Mouse (Mus musculus) spleen, postnatal 0 days (tissue): ENCODE data around the gene Slc17a4. TPM values are rescaled to one million over a fixed set of nuclear protein-coding genes. Genes with fewer than 3 reads are reported as not detected.

ENCODE experiments used
- polyA plus RNA-seq: library from polyadenylated mRNA; unstranded; fragments of >200 nt; fragmentation: Nextera tagmentation; extraction: Ambion mirVana; gene quantifications from 2 replicates; pipeline ENCODE4 v1.2.1, GENCODE M21; 2015

Gene Slc17a4
- 0.16 TPM in 2 replicates for polyA plus RNA-seq

DNA sequence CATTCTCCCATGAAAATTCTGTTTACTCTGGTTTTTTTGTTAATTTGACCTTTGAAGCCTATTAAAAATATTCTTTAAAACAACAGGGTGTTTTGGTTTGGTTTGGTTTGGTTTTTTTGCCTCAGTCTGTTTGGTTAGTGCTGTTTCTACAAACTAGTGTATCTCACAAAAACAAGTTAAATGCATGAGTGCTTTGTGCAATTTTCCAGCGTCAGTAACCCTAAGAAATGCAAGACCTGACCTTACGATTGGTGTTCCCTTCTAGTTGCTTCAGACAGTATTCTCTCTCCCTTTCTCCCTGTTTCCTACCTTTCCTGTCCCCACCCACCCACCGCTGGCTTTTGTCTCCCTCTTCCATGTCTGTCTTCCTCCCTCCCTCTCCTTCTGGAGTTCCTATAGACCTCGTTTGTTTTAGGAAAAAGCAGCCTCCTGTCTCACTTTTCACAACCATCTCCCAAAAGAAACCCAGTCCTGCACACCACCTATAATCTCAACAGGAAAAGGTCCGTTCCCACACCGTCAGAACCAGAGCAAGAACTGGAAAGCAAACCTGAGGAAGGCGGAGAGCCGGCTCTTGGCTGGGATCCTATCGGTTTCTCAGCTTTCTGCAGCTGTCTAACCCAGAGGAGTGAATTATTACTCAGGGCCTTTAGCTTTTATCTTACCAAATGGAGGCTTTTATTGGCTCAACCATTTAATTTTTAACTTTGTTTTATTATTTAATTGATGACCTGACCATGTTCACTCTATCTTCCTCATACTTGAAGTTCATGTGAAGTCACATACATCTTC is at the start of gene Slc17a4:
Gene Slc17a4 (minus strand): TSS at position 634 of the 792 bp plus-strand sequence.

DNA sequence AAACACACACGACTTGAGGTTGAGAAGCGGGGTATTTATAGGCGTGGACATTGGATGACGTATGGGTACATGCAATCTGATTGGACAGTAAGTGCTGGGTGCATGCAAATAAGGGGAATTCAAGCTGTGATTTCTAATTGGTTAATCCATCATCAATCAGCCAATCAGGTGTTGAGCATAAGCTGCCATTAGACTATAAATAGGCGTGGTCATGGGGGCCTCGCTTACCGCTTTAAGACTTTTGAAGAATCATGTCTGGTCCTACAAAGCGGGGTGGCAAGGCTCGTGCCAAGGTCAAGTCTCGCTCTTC is 19.4 kb upstream of the Slc17a4 start, which contains the start of gene Hist1h2aa:
Gene Hist1h2aa (plus strand): TSS at position 252 of the 310 bp plus-strand sequence.

DNA sequence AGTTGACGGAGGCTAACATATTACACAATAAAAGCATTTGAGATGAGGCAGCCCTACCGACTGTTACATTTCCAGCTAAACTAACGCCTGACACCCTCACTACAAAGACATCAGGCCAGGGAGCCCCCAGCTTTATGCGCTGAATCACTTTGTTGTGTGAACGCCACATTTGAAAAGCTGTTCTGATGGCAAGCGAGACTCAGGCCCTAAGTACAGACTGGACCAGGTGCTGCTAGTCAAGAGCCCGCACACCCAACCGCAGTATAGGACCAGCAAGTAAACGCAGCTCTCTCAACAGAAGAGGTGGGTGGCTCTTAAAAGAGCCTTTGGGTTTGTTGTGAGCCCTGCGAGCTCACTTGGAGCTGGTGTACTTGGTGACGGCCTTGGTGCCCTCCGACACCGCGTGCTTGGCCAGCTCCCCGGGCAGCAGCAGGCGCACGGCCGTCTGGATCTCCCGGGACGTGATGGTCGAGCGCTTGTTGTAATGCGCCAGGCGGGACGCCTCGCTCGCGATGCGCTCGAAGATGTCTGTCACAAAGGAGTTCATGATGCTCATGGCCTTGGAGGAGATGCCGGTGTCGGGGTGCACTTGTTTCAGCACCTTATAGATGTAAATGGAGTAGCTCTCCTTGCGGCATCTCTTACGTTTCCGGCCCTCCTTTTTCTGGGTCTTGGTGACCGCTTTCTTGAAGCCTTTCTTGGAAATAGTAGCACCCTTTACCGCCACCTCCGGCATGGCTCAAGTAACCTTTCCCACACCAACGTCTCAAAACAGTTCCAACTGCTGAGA is 18.8 kb upstream of the Slc17a4 start, which contains the start of gene Hist1h2ba:
Gene Hist1h2ba (minus strand): TSS at position 736 of the 790 bp plus-strand sequence.

DNA sequence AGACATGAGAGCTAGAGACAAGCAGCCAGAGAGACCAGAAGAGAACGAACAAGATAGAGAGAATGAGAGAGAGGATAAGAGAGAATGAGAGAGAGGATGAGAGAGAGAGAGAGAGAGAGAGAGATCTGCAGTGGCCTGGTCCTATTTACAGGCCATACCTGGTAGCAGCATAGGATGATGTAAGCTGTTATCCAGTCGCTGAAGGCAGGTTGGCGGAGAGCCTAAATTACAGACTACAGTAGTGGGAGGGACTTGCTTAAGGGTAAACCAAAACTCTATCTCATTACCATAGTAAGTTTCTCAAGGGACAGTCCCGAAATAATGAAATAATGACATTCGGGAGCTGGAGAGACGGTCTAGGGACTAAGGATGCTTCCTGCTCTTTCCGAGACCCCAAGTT is 47.4 kb downstream of the Slc17a4 start, which contains the start of gene Slc17a1:
Gene Slc17a1 (plus strand): TSS at position 346 of the 400 bp plus-strand sequence.

Other genes starting within 250 kb of the Slc17a4 start
- 1.9 and 3.1 TPM in 2 replicates for gene Hist1h2ac, start 231.1 kb downstream of the Slc17a4 start, polyA plus RNA-seq
- gene Hist1h2bc, start 230.8 kb downstream of the Slc17a4 start, polyA plus RNA-seq, result 77.4 and 85.8 TPM in 2 replicates
- not detected in 2 replicates for gene Hist1h1t, start 219.2 kb downstream of the Slc17a4 start, polyA plus RNA-seq
- gene Hist1h4c, start 216.6 kb downstream of the Slc17a4 start, polyA plus RNA-seq, result 18.8 TPM in 2 replicates
- 10.7 and 14.6 TPM in 2 replicates for gene Hfe, start 204.2 kb downstream of the Slc17a4 start, polyA plus RNA-seq
- gene Hist1h1c, start 176.2 kb downstream of the Slc17a4 start, polyA plus RNA-seq, result 62.5 and 68.9 TPM in 2 replicates
- gene Hist1h3c, start 169.4 kb downstream of the Slc17a4 start, polyA plus RNA-seq, result 10.7 and 11.0 TPM in 2 replicates
- 7.7 and 9.4 TPM in 2 replicates for gene Hist1h2bb, start 168.3 kb downstream of the Slc17a4 start, polyA plus RNA-seq
- gene Hist1h2ab, start 163.9 kb downstream of the Slc17a4 start, polyA plus RNA-seq, result 104 and 128 TPM in 2 replicates
- gene Hist1h3b, start 162.7 kb downstream of the Slc17a4 start, polyA plus RNA-seq, result 51.9 and 64.5 TPM in 2 replicates
- gene Hist1h4b, start 158.0 kb downstream of the Slc17a4 start, polyA plus RNA-seq, result 8.3 and 9.5 TPM in 2 replicates
- 1.3 and 1.4 TPM in 2 replicates for gene Hist1h4a, start 153.8 kb downstream of the Slc17a4 start, polyA plus RNA-seq
- 26.7 and 31.7 TPM in 2 replicates for gene Hist1h3a, start 152.6 kb downstream of the Slc17a4 start, polyA plus RNA-seq
- gene Hist1h1a, start 151.3 kb downstream of the Slc17a4 start, polyA plus RNA-seq, result 15.4 and 20.8 TPM in 2 replicates
- not detected in 2 replicates for gene Trim38, start 145.1 kb downstream of the Slc17a4 start, polyA plus RNA-seq
- not detected in 2 replicates for gene Slc17a2, start 108.0 kb downstream of the Slc17a4 start, polyA plus RNA-seq
- gene Slc17a3, start 75.6 kb downstream of the Slc17a4 start, polyA plus RNA-seq, result not detected in 2 replicates
- not detected in 2 replicates for gene Slc17a1, start 47.3 kb downstream of the Slc17a4 start, polyA plus RNA-seq
- not detected in 2 replicates for gene Hist1h2ba, start 19.1 kb upstream of the Slc17a4 start, polyA plus RNA-seq
- not detected in 2 replicates for gene Hist1h2aa, start 19.5 kb upstream of the Slc17a4 start, polyA plus RNA-seq
- not detected in 2 replicates for gene Scgn, start 76.2 kb upstream of the Slc17a4 start, polyA plus RNA-seq